Mouse (Mus musculus): ENCODE data around the gene Astn1.

Gene Astn1

GRCm38 (mm10) chr1:158421451-158421850 lies 59.4 kb downstream of the Astn1 start:
- no peak for DNase-seq

GRCm38 (mm10) chr1:158422739-158423138 lies 60.7 kb downstream of the Astn1 start:
- no peak for DNase-seq

GRCm38 (mm10) chr1:158446071-158446470 lies 84.0 kb downstream of the Astn1 start:
- no peak for DNase-seq

- DNase-seq: no peak
Measured at GRCm38 (mm10) chr1:158447956-158448355, 85.9 kb downstream of the Astn1 start.

- no peak for DNase-seq
Measured at GRCm38 (mm10) chr1:158452675-158453074, 90.6 kb downstream of the Astn1 start.

- DNase-seq: no peak
Measured at GRCm38 (mm10) chr1:158453587-158453986, 91.5 kb downstream of the Astn1 start.

GRCm38 (mm10) chr1:158463975-158464374 lies 101.9 kb downstream of the Astn1 start:
- DNase-seq: no peak

GRCm38 (mm10) chr1:158465286-158465685 lies 103.2 kb downstream of the Astn1 start:
- DNase-seq: no peak

GRCm38 (mm10) chr1:158477841-158478240 lies 115.8 kb downstream of the Astn1 start:
- DNase-seq: no peak

GRCm38 (mm10) chr1:158480285-158480684 lies 118.2 kb downstream of the Astn1 start:
- no peak for DNase-seq

GRCm38 (mm10) chr1:158483733-158484132 lies 121.7 kb downstream of the Astn1 start:
- no peak for DNase-seq

GRCm38 (mm10) chr1:158489521-158490021 lies 127.5 kb downstream of the Astn1 start:
- no peak for DNase-seq

GRCm38 (mm10) chr1:158490175-158490574 lies 128.1 kb downstream of the Astn1 start:
- no peak for DNase-seq

- DNase-seq: no peak
Measured at GRCm38 (mm10) chr1:158493289-158493688, 131.2 kb downstream of the Astn1 start.

- DNase-seq: no peak
Measured at GRCm38 (mm10) chr1:158500140-158500539, 138.1 kb downstream of the Astn1 start.

GRCm38 (mm10) chr1:158501019-158501418 lies 138.9 kb downstream of the Astn1 start:
- DNase-seq: no peak

GRCm38 (mm10) chr1:158507610-158508009 lies 145.5 kb downstream of the Astn1 start:
- DNase-seq: no peak

GRCm38 (mm10) chr1:158509112-158509855 lies 147.2 kb downstream of the Astn1 start:
- no peak for DNase-seq

GRCm38 (mm10) chr1:158510478-158511207 lies 148.6 kb downstream of the Astn1 start:
- DNase-seq: no peak

GRCm38 (mm10) chr1:158512089-158512488 lies 150.0 kb downstream of the Astn1 start:
- DNase-seq: no peak

- DNase-seq: no peak
Measured at GRCm38 (mm10) chr1:158512636-158513035, 150.6 kb downstream of the Astn1 start.

GRCm38 (mm10) chr1:158513572-158513971 lies 151.5 kb downstream of the Astn1 start:
- DNase-seq: no peak

GRCm38 (mm10) chr1:158516558-158516957 lies 154.5 kb downstream of the Astn1 start:
- DNase-seq: no peak

- no peak for DNase-seq
Measured at GRCm38 (mm10) chr1:158536195-158536594, 174.1 kb downstream of the Astn1 start.
